Mouse (Mus musculus) bone marrow, adult 2 months (tissue): ENCODE measurements around the gene Cxcl17. TPM values are rescaled to one million over a fixed set of nuclear protein-coding genes. Genes with fewer than 3 reads are reported as not detected.

Experiments
- H3K27ac ChIP-seq: fragments of 200-500 bp; 2 replicates; pipeline ENCODE4 v1.5.1; 2012; ENCODE audit warnings: low read depth, mild to moderate bottlenecking, control low read depth, inconsistent platforms, low read length; ENCODE audit not compliant: control insufficient read depth, poor library complexity, insufficient read depth
- H3K4me1 ChIP-seq: fragments of 200-500 bp; 2 replicates; pipeline ENCODE4 v1.6.1; 2011; ENCODE audit warnings: low read length; ENCODE audit not compliant: control insufficient read depth, insufficient read depth
- H3K4me3 ChIP-seq: fragments of 200-500 bp; replicated peaks from 2 replicates; pipeline ENCODE3; 2011; ENCODE audit warnings: mild to moderate bottlenecking, low read depth, low read length, control low read depth; ENCODE audit not compliant: control insufficient read depth
- CTCF ChIP-seq: fragments of 200-500 bp; IDR thresholded peaks from 2 replicates; pipeline ENCODE4 v1.5.1; 2011; ENCODE audit warnings: low read length, control low read depth; ENCODE audit not compliant: control insufficient read depth, insufficient read depth
- POLR2A ChIP-seq: fragments of 200-500 bp; IDR thresholded peaks from 2 replicates; pipeline ENCODE4 v1.6.1; 2011; ENCODE audit warnings: low read depth, mild to moderate bottlenecking, control low read depth, low read length, borderline replicate concordance; ENCODE audit not compliant: control insufficient read depth
- whole genome bisulfite sequencing: fragments of 180-500 bp; shearing (Covaris S2); methylation state at CpG from one replicate; pipeline ENCODE4 v1.1.7; 2018; 5-methylcytosine and 5-hydroxymethylcytosine counted together
- polyA plus RNA-seq: library from polyadenylated mRNA; stranded (reverse); fragments of >200 nt; gene quantifications from 2 replicates; pipeline ENCODE4 v1.2.4, GENCODE M21; 2011; ENCODE audit warnings: low replicate concordance; ENCODE audit not compliant: missing spikeins, insufficient read depth, insufficient read length

The Cxcl17 gene
- polyA plus RNA-seq, 1 experiment = not detected

DNA sequence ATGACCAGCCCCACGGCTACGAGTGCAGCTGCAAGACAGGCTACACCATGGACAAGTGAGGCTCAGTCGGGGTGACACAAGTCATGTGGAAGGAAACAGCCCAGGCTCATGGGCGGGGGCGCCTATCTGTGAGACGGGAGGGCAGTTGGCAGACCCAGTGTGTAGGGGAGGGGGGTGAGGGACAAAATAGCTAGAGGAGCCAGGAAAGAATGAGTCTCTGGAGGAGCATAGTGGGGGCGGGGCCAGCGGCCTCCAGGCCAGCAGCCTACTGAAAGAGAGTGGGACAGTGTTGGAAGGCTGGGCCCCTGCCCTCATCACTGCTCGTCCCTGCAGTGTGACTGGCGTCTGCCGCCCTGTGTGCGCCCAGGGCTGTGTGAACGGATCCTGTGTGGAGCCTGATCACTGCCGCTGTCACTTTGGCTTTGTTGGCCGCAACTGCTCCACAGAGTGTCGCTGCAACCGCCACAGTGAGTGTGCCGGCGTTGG lies 53.9 kb downstream of the Cxcl17 start:
- H3K27ac ChIP-seq = no peak overlapping the region
- no peaks in the 10 kb centered on the region for H3K4me1 ChIP-seq
- WGBS = 84% methylated on average over 19 of the region's 19 CpGs
- no peak for TF ChIP-seq CTCF
- TF ChIP-seq POLR2A = no peak
- no peak overlapping the region for H3K4me3 ChIP-seq

Other genes starting within 250 kb of the Cxcl17 start
- 7.8 and 16.8 TPM in 2 replicates for gene Pou2f2, start 233.2 kb downstream of the Cxcl17 start, polyA plus RNA-seq
- 66.5 and 109 TPM in 2 replicates for gene Dedd2, start 192.3 kb downstream of the Cxcl17 start, polyA plus RNA-seq
- gene Zfp526, start 191.5 kb downstream of the Cxcl17 start, polyA plus RNA-seq = 7.2 and 13.9 TPM in 2 replicates
- 53.6 and 56.8 TPM in 2 replicates for gene Gsk3a, start 175.0 kb downstream of the Cxcl17 start, polyA plus RNA-seq
- gene Erf, start 162.1 kb downstream of the Cxcl17 start, polyA plus RNA-seq = 6.8 and 14.6 TPM in 2 replicates
- 174 and 292 TPM in 2 replicates for gene Cic, start 145.2 kb downstream of the Cxcl17 start, polyA plus RNA-seq
- 31.5 and 46.4 TPM in 2 replicates for gene Pafah1b3, start 114.9 kb downstream of the Cxcl17 start, polyA plus RNA-seq
- not detected in 2 replicates for gene Prr19, start 111.5 kb downstream of the Cxcl17 start, polyA plus RNA-seq
- gene Tmem145, start 106.8 kb downstream of the Cxcl17 start, polyA plus RNA-seq = not detected in 2 replicates
- 3.0 and 5.7 TPM in 2 replicates for gene Megf8, start 95.7 kb downstream of the Cxcl17 start, polyA plus RNA-seq
- not detected in 2 replicates for gene Cnfn, start 43.2 kb downstream of the Cxcl17 start, polyA plus RNA-seq
- gene Lipe, start 14.2 kb downstream of the Cxcl17 start, polyA plus RNA-seq = 195 and 311 TPM in 2 replicates
- 11.7 and 31.5 TPM in 2 replicates for gene Ceacam1, start 64.7 kb upstream of the Cxcl17 start, polyA plus RNA-seq
- not detected in 2 replicates for gene Ceacam2, start 127.0 kb upstream of the Cxcl17 start, polyA plus RNA-seq
- gene Erich4, start 203.0 kb upstream of the Cxcl17 start, polyA plus RNA-seq = not detected in 2 replicates
- 11.5 and 23.1 TPM in 2 replicates for gene Dmac2, start 206.5 kb upstream of the Cxcl17 start, polyA plus RNA-seq
- gene B3gnt8, start 213.8 kb upstream of the Cxcl17 start, polyA plus RNA-seq = 15.2 and 26.9 TPM in 2 replicates
- gene Bckdha, start 246.1 kb upstream of the Cxcl17 start, polyA plus RNA-seq = 26.3 and 36.1 TPM in 2 replicates
- gene Exosc5, start 246.3 kb upstream of the Cxcl17 start, polyA plus RNA-seq = 21.7 and 39.8 TPM in 2 replicates